Mouse (Mus musculus) gastrocnemius, postnatal 10 days (tissue): ENCODE measurements around the gene Arhgap21. TPM values are rescaled to one million over a fixed set of nuclear protein-coding genes. Genes with fewer than 3 reads are reported as not detected.

Experiments used
- total RNA-seq, 2 experiments: library from RNA; stranded (reverse); gene quantifications; 2 replicates each; pipeline ENCODE4 v1.2.3; 2021

The Arhgap21 gene
- total RNA-seq, 2 experiments from 2014 or later: 35.9 to 56.3 TPM

Other genes with a start within 250 kb of the Arhgap21 start
- 1 to 10 TPM; 4.1 to 5.3 TPM for gene Enkur, start 236.5 kb upstream of the Arhgap21 start, total RNA-seq
- gene Thnsl1, start 236.8 kb upstream of the Arhgap21 start, total RNA-seq: 1 to 10 TPM; 2.9 to 4.1 TPM